Mouse (Mus musculus) ovary, adult 18-20 months (tissue): ENCODE measurements around the gene Cd7.

Experiments used
- DNase-seq: peaks from one replicate; pipeline ENCODE4 v3.0.0; 2022; ENCODE audit warnings: low spot score, mixed read lengths

Cd7 gene

DNA sequence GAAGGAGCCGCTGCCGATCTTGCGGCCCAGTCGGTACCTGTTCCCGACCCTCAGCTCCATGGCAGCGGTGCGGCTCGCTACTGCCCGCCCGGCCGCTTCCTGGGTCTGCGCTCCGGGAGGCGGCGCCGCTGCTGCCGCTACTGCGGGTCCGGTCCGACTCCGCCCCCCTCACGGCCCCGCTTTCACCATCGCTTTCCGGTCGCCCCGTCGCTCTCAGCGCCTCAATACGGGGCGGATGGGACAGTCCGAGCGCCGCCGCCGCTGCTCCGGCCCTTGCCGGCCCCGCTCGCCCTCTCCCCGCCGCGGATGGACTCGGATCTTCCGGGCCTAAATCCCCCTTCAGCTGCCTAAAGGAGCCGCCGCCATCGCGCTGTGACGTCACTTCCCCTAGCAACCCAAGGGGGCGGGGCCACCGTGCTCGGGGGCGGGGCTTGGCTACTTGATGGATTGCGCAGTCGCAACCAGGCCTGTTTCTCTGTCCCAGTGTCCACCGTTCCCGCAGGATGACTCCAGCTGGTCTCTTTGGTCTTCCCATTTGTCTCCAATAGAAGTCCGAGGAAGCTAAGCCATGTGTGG is 48.2 kb downstream of the Cd7 start, which contains the start of gene Csnk1d:
Csnk1d (minus strand) TSS at position 380 of the 576 bp plus-strand sequence.
- DNase-seq = peak; percentile 92

- no peak for DNase-seq
Measured at GRCm38 (mm10) chr11:120990126-120990781, 49.0 kb downstream of the Cd7 start.

DNA sequence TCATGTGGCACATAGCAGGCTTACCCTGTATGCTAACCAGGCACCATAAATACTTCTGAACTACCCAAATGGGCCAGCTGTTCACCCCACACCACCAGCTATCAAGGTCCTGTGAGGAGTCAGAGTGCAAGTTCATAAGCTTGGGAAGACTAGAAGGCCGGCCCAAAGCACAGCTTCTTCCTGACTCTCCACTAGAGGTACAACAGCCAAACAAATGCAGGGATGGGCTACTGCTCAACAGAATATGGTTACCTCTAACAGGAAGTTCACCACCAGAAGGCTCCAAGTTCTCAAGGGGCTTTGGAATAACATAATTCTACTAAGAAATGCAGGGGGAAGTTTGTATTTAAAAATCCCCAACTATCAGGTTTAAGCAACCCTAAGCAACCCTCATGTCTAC is 49.7 kb downstream of the Cd7 start:
- DNase-seq = no peak

- no peak for DNase-seq
Measured at GRCm38 (mm10) chr11:120988410-120988809, 50.8 kb downstream of the Cd7 start.

DNA sequence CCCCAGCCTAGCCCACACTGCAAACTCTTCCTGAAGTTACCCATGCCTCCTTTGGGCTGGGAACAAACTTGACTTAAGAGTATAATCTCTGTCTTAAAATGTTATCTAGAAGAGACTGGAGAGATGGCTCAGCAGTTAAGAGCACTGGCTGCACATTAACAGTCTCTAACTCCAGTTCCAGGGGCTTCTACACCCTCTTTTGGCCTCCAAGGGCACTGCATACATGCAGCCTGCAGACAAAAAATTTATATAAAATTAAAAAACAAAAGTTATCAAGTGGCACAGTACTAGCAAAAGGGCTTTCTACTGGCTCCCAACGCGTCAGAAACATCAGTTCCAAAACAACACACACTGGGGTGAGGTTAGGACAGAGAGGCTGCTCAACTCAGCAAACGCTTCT is 51.6 kb downstream of the Cd7 start:
- no peak for DNase-seq
